Mouse (Mus musculus) CH12.LX (cell line): ENCODE data around the gene Klhl10. TPM values are rescaled to one million over a fixed set of nuclear protein-coding genes. Genes with fewer than 3 reads are reported as not detected.

Experiments
- DNase-seq: peaks from one replicate; pipeline ENCODE4 v3.0.0-alpha.2; 2013; ENCODE audit errors: extremely low read depth
- H3K27ac ChIP-seq: 2 replicates; pipeline ENCODE4 v1.5.1; 2012; ENCODE audit warnings: low read depth, mild to moderate bottlenecking, control low read depth, moderate library complexity; ENCODE audit not compliant: insufficient read depth
- H3K27me3 ChIP-seq: replicated peaks from 2 replicates; pipeline ENCODE3; 2012; ENCODE audit warnings: inconsistent platforms
- H3K36me3 ChIP-seq, 2 experiments: replicated peaks in 1 of 2; 2 replicates each; pipeline versions ENCODE3 to v1.6.1; 2012; ENCODE audit warnings: inconsistent platforms in 1 of 2, low read length in 1 of 2, mild to moderate bottlenecking in 1 of 2, mixed read lengths in 1 of 2, moderate library complexity in 1 of 2; ENCODE audit not compliant: control insufficient read depth in 1 of 2, insufficient read depth in 1 of 2
- H3K4me1 ChIP-seq, 2 experiments: 2 replicates each; pipeline ENCODE4 v1.6.1; 2012; ENCODE audit warnings: inconsistent platforms in 1 of 2, moderate library complexity in 1 of 2; ENCODE audit not compliant: insufficient read depth in 2 of 2, control insufficient read depth in 1 of 2
- H3K4me2 ChIP-seq: 2 replicates; pipeline ENCODE4 v1.6.1; 2012; ENCODE audit warnings: low read depth, mild to moderate bottlenecking, control low read depth; ENCODE audit not compliant: poor library complexity, insufficient read depth, severe bottlenecking
- H3K4me3 ChIP-seq, 3 experiments: fragments of 150-350 bp in 1 of 3; sonication (generic) in 1 of 3; replicated peaks in 1 of 3; 2 replicates each; pipeline versions ENCODE3 to v1.5.1; 2011 to 2012; ENCODE audit warnings: low read depth in 2 of 3, low read length in 2 of 3, mild to moderate bottlenecking in 2 of 3, moderate library complexity in 2 of 3, control low read depth in 1 of 3, improper control_type of control experiment in 1 of 3, inconsistent platforms in 1 of 3, mixed read lengths in 1 of 3; ENCODE audit not compliant: poor library complexity in 1 of 3
- H3K79me2 ChIP-seq: replicated peaks from 2 replicates; pipeline ENCODE4 v1.6.1; 2012; ENCODE audit warnings: mild to moderate bottlenecking, moderate library complexity; ENCODE audit not compliant: control insufficient read depth, poor library complexity, insufficient read depth, severe bottlenecking; ENCODE audit errors: extremely low read depth
- H3K9ac ChIP-seq: 2 replicates; pipeline ENCODE4 v1.6.1; 2012; ENCODE audit warnings: low read depth, mild to moderate bottlenecking, control low read depth, moderate library complexity; ENCODE audit not compliant: insufficient read depth
- H3K9me3 ChIP-seq: replicated peaks from 2 replicates; pipeline ENCODE3; 2012; ENCODE audit warnings: low read length, inconsistent platforms, mixed read lengths
- CTCF ChIP-seq, 2 experiments: IDR thresholded peaks in 1 of 2; conservative IDR thresholded peaks in 1 of 2; 2 replicates each; pipeline ENCODE4 v1.5.1; 2011 to 2012; ENCODE audit warnings: low read depth in 2 of 2, low read length in 2 of 2, improper control_type of control experiment in 1 of 2, inconsistent platforms in 1 of 2, mild to moderate bottlenecking in 1 of 2, moderate library complexity in 1 of 2
- EP300 ChIP-seq: IDR thresholded peaks from 2 replicates; pipeline ENCODE4 v1.6.1; 2011; ENCODE audit warnings: low read length, improper control_type of control experiment
- ETS1 ChIP-seq: conservative IDR thresholded peaks from 2 replicates; pipeline ENCODE4 v1.6.1; 2012; ENCODE audit warnings: low read depth, mild to moderate bottlenecking, inconsistent platforms, low read length, improper control_type of control experiment, moderate library complexity
- GABPA ChIP-seq: IDR thresholded peaks from 2 replicates; pipeline ENCODE4 v1.6.1; 2012; ENCODE audit warnings: low read depth, low read length, improper control_type of control experiment, inconsistent platforms; ENCODE audit not compliant: insufficient replicate concordance
- HCFC1 ChIP-seq: IDR thresholded peaks from 2 replicates; pipeline ENCODE4 v1.6.1; 2012; ENCODE audit warnings: low read depth, mild to moderate bottlenecking, inconsistent platforms, low read length, improper control_type of control experiment
- IRF4 ChIP-seq: IDR thresholded peaks from 2 replicates; pipeline ENCODE4 v1.6.1; 2014; ENCODE audit warnings: low read depth, mild to moderate bottlenecking, inconsistent platforms, low read length, improper control_type of control experiment
- JUN ChIP-seq: IDR thresholded peaks from 2 replicates; pipeline ENCODE4 v1.6.1; 2011; ENCODE audit warnings: low read depth, mild to moderate bottlenecking, low read length, improper control_type of control experiment, moderate library complexity; ENCODE audit not compliant: insufficient read depth
- KAT2A ChIP-seq: IDR thresholded peaks from 2 replicates; pipeline ENCODE4 v1.6.1; 2012; ENCODE audit warnings: low read length, improper control_type of control experiment, inconsistent platforms; ENCODE audit not compliant: insufficient replicate concordance
- MAZ ChIP-seq: IDR thresholded peaks from 2 replicates; pipeline ENCODE4 v1.6.1; 2012; ENCODE audit warnings: low read depth, mild to moderate bottlenecking, inconsistent platforms, low read length, improper control_type of control experiment, moderate library complexity
- MYC ChIP-seq: IDR thresholded peaks from 2 replicates; pipeline ENCODE4 v1.6.1; 2011; ENCODE audit warnings: low read depth, mild to moderate bottlenecking, improper control_type of control experiment, low read length
- NELFE ChIP-seq: IDR thresholded peaks from 2 replicates; pipeline ENCODE4 v1.6.1; 2011; ENCODE audit warnings: low read depth, low read length, improper control_type of control experiment
- POLR2A ChIP-seq: IDR thresholded peaks from 2 replicates; pipeline ENCODE4 v1.6.1; 2011; ENCODE audit warnings: low read depth, mild to moderate bottlenecking, improper control_type of control experiment, low read length
- RAD21 ChIP-seq: IDR thresholded peaks from 2 replicates; pipeline ENCODE4 v1.6.1; 2011; ENCODE audit warnings: low read depth, mild to moderate bottlenecking, low read length, improper control_type of control experiment, moderate library complexity
- RCOR1 ChIP-seq: conservative IDR thresholded peaks from 2 replicates; pipeline ENCODE4 v1.6.1; 2012; ENCODE audit warnings: low read depth, mild to moderate bottlenecking, inconsistent platforms, low read length, improper control_type of control experiment
- TBP ChIP-seq: conservative IDR thresholded peaks from 2 replicates; pipeline ENCODE4 v1.6.1; 2011; ENCODE audit warnings: low read depth, low read length, improper control_type of control experiment
- TCF12 ChIP-seq: IDR thresholded peaks from 2 replicates; pipeline ENCODE4 v1.6.1; 2014; ENCODE audit warnings: low read depth, mild to moderate bottlenecking, inconsistent platforms, low read length, improper control_type of control experiment
- UBTF ChIP-seq: IDR thresholded peaks from 2 replicates; pipeline ENCODE4 v1.6.1; 2012; ENCODE audit warnings: low read depth, mild to moderate bottlenecking, inconsistent platforms, low read length, improper control_type of control experiment, moderate library complexity
- USF1 ChIP-seq: IDR thresholded peaks from 2 replicates; pipeline ENCODE4 v1.6.1; 2014; ENCODE audit warnings: low read depth, mild to moderate bottlenecking, inconsistent platforms, low read length, improper control_type of control experiment
- USF2 ChIP-seq: conservative IDR thresholded peaks from 2 replicates; pipeline ENCODE4 v1.6.1; 2011; ENCODE audit warnings: low read depth, low read length, improper control_type of control experiment
- ZMIZ1 ChIP-seq: IDR thresholded peaks from 2 replicates; pipeline ENCODE4 v1.6.1; 2012; ENCODE audit warnings: low read depth, mild to moderate bottlenecking, inconsistent platforms, low read length, improper control_type of control experiment
- dilution Hi-C: fragments of 300-500 bp; cut with MboI; formaldehyde crosslinking; loops from 2 replicates; pipeline ENCODE4 v1.14.3; 2020; ENCODE audit warnings: low sequenced_read_pairs; ENCODE audit not compliant: extremely low pct_unique_long_range_greater_than_20kb, extremely low pct_ligation_motif_present
- in situ Hi-C: fragments of 300-500 bp; cut with MboI; formaldehyde crosslinking; loops from 3 replicates; pipeline ENCODE4 v1.14.3; 2019; ENCODE audit warnings: low sequenced_read_pairs, low pct_ligation_motif_present, low pct_unique_long_range_greater_than_20kb, mixed read lengths
- polyA plus RNA-seq: library from polyadenylated mRNA; unstranded; fragments of >175 nt; gene quantifications from 2 replicates; pipeline ENCODE4 v1.2.1, GENCODE M21; 2012; ENCODE audit warnings: low read depth; ENCODE audit not compliant: insufficient read length
- total RNA-seq, 2 experiments: library from RNA; depleted of rRNA; stranded (reverse); fragments of 300-350 nt in 1 of 2; fragments of >200 nt in 1 of 2; gene quantifications; 2 replicates each; pipeline ENCODE4 v1.2.3; 2012 to 2014

The Klhl10 gene
- total and polyA plus RNA-seq, 3 experiments: 0.30 to 1.1 (median 0.48) TPM

- TF ChIP-seq GABPA (no peak), USF1 (no peak), MAZ (no peak), RCOR1 (no peak), JUN (no peak), TCF12 (no peak), NELFE (no peak), EP300 (no peak), TBP (no peak), USF2 (no peak)
- Histone ChIP-seq H3K27ac (no peak overlapping the region), H3K79me2 (peaks cover 51% of the 10 kb centered on the region), H3K36me3 (peaks cover 36 to 71% of the 10 kb centered on the region in 2 experiments), H3K9me3 (no peaks in the 10 kb centered on the region), H3K4me1 (peaks cover 0 to 9% of the 10 kb centered on the region in 2 experiments; a peak in 1 of 4 replicates), H3K4me3 (no peak overlapping the region), H3K9ac (no peak overlapping the region), H3K4me2 (no peak overlapping the region), H3K27me3 (no peaks in the 10 kb centered on the region)
- dilution Hi-C loops: no loop called here
- in situ Hi-C loops: no loop called here
- no peak for DNase-seq
Measured at GRCm38 (mm10) chr11:100462699-100463098, 21.0 kb downstream of the Klhl10 start.

GRCm38 (mm10) chr11:100465229-100465792 lies 23.6 kb downstream of the Klhl10 start:
- H3K36me3 ChIP-seq: peaks cover 24 to 75% of the 10 kb centered on the region in 2 experiments
- H3K9me3 ChIP-seq: no peaks in the 10 kb centered on the region
- dilution Hi-C loops: no loop called here
- H3K4me3 ChIP-seq: no peak overlapping the region
- H3K79me2 ChIP-seq: peaks cover 56% of the 10 kb centered on the region
- in situ Hi-C loops: no loop called here
- no peak overlapping the region for H3K9ac ChIP-seq
- no peak overlapping the region for H3K27ac ChIP-seq
- H3K27me3 ChIP-seq: no peaks in the 10 kb centered on the region
- TF ChIP-seq CTCF (conservative IDR thresholded peaks at IDR 0.05 in 1 of 2, IDR thresholded peaks at IDR 0.05 in 1 of 2; ENCODE audit: low read depth in 2 of 2, low read length in 2 of 2) (no peak), ZMIZ1 (no peak), POLR2A (no peak), IRF4 (no peak), KAT2A (no peak), MYC (no peak), GABPA (no peak), RAD21 (no peak), HCFC1 (no peak), UBTF (no peak), ETS1 (no peak)
- no peak for DNase-seq
- no peak overlapping the region for H3K4me2 ChIP-seq
- peaks cover 0 to 25% of the 10 kb centered on the region in 2 experiments; a peak in 2 of 4 replicates for H3K4me1 ChIP-seq
